Mouse (Mus musculus) bone marrow macrophage, adult 2 months (primary cell): ENCODE results near the gene Fxr2. TPM values are rescaled to one million over a fixed set of nuclear protein-coding genes. Genes with fewer than 3 reads are reported as not detected.

Source experiments
- H3K27ac ChIP-seq: 2 replicates; pipeline ENCODE4 v1.5.1; 2012; ENCODE audit warnings: low read depth, low read length; ENCODE audit not compliant: insufficient read depth
- H3K4me1 ChIP-seq: 2 replicates; pipeline ENCODE4 v1.6.1; 2012; ENCODE audit warnings: low read length; ENCODE audit not compliant: control insufficient read depth, insufficient read depth
- H3K4me3 ChIP-seq: 2 replicates; pipeline ENCODE4 v1.5.1; 2012; ENCODE audit warnings: mild to moderate bottlenecking, low read length, moderate library complexity; ENCODE audit not compliant: insufficient read depth
- CTCF ChIP-seq: IDR thresholded peaks from 2 replicates; pipeline ENCODE4 v1.5.1; 2012; ENCODE audit warnings: low read depth, mild to moderate bottlenecking, low read length, moderate library complexity
- POLR2A ChIP-seq: IDR thresholded peaks from 2 replicates; pipeline ENCODE4 v1.6.1; 2012; ENCODE audit warnings: mild to moderate bottlenecking, low read depth, low read length, borderline replicate concordance
- polyA plus RNA-seq: library from polyadenylated mRNA; stranded (reverse); fragments of >200 nt; gene quantifications from 2 replicates; pipeline ENCODE4 v1.2.4, GENCODE M21; 2012; ENCODE audit not compliant: missing spikeins, insufficient read depth, insufficient read length

Gene Fxr2
- polyA plus RNA-seq, 1 experiment = 54.1 TPM

DNA sequence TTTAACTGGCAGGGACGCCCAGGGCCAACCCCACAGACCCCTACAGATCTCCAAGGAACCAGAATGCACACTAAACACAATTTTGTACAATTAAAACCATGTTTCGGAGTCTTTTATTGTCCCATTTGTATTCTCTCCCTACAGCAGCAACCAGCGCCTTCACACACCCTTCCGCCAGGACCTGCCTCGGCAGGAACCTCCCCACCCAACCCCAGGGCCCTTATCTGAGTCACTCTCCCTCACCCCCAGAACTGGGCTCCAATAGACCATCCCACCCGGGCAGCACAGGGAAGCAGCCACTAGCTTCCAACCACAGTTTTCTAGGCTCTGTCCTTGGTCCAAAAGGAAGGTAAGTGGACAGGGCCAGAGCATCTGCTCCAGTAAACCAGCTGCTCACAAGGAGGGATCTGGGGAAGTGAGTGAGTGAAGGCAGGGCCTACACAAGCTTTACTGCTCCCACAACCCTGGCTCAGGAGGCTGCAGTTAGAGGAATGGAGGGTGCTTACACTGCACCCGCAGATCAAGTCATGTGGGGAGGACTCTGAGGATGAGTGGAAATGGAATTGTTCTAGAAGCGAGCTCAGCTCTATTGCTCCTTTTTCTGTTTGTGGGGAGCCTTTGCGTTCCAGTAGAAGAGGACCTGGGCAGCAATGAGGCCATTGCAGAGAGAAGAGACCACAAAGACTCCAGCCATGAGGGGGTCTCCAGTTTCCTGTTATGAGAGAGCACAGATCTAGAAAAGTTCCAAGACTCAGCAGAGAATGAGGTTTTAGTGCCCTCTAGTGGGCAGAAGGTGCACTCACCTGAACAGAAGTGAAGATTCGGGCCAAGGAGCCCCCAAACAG is 24.0 kb downstream of the Fxr2 start:
- H3K4me1 ChIP-seq = peaks cover 12% of the 10 kb centered on the region

GRCm38 (mm10) chr11:69657462-69657881 is 24.7 kb downstream of the Fxr2 start:
- H3K4me1 ChIP-seq = peaks cover 12% of the 10 kb centered on the region
- TF ChIP-seq POLR2A (no peak), CTCF (no peak)
- H3K27ac ChIP-seq = no peak overlapping the region
- H3K4me3 ChIP-seq = no peak overlapping the region

More for the DNA sequence above, 24.0 kb downstream of the Fxr2 start:
- TF ChIP-seq CTCF = peak; percentile 73
- no peak for TF ChIP-seq POLR2A
- H3K27ac ChIP-seq = no peak overlapping the region
- H3K4me3 ChIP-seq = no peak overlapping the region

- TF ChIP-seq CTCF (no peak), POLR2A (no peak)
- Histone ChIP-seq H3K27ac (peak overlapping the region; percentile 96), H3K4me1 (peaks cover 9% of the 10 kb centered on the region), H3K4me3 (peak overlapping the region; percentile 90)
Observed at GRCm38 (mm10) chr11:69661221-69661881, 28.6 kb downstream of the Fxr2 start.

DNA sequence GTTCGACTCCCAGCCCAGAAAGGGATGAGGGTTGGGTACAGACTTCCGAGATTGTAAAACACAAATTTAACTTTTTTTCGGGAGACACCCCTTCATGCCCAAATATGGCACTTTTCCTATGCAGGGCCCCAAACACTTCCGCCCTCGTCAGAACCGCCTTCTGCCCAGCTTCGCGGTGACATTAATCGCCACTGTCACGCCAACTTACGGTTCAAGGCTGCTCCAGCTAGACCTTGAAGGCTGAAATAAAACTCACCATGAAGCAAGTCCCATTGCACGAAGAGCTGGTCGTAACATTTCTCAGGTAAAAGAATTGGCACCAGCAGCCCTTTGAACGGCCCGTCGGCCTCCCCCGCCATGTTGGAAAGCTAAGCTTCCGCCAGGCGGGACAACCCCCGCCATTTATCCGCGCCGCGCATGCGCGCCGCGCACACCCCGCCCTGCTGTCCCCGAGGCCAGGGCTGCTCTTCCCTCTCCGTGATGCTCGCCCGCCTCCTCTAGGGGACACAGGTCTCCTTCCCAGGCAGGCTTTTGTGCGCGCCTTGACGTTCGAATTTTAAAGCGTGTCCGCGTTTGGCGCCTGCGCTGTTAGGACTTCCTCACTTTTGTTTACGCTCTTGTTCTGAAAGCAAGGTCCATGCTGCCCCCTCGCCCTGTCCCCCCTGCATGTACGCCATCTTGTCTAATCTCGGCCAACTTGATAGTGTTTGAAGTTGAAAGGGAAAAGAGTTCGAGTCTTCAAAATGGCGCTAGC is 29.6 kb downstream of the Fxr2 start, which contains the start of gene Mpdu1:
Gene Mpdu1 (minus strand): TSS at position 430 of the 754 bp plus-strand sequence.
- H3K4me1 ChIP-seq = peaks cover 12% of the 10 kb centered on the region
- H3K4me3 ChIP-seq = peak within 1 kb of the TSS; percentile 90
- TF ChIP-seq POLR2A (no peak; the same call in 1 of the 2 replicates), CTCF (no peak)
- peak within 1 kb of the TSS; percentile 96 for H3K27ac ChIP-seq

DNA sequence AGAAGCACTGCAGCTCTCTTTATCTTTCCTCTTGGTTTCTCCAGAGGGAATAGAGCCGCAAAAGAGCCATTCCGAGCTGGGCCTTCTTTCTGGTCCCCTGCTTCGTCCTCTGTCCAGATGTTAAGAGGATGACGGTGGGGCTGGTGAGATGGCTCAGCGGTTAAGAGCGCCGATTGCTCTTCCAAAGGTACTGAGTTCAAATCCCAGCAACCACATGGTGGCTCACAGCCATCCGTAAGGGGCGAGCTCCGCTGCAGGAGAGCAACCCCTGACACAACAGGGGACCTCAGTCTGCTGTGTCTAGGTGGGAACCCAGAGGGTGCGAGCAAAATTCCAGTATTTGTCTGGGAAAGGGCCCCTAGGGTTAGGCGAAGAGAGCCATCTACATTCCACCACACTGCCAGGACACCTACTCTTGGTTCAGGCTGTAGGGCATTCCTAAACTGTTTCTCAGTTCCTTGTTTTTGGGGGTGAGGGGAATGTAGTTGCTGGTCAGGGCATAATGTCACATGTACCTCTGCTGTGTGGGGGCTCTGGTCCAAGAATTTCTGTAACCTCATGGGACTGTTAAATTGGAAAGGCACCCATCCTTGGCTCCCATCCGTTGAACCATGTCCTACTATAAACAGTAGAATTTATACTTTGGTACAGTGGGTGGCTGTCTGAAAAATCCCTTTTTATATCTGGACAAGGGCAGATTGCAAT is 30.3 kb downstream of the Fxr2 start:
- Histone ChIP-seq H3K4me3 (peak overlapping the region; percentile 90), H3K4me1 (peaks cover 16% of the 10 kb centered on the region)

DNA sequence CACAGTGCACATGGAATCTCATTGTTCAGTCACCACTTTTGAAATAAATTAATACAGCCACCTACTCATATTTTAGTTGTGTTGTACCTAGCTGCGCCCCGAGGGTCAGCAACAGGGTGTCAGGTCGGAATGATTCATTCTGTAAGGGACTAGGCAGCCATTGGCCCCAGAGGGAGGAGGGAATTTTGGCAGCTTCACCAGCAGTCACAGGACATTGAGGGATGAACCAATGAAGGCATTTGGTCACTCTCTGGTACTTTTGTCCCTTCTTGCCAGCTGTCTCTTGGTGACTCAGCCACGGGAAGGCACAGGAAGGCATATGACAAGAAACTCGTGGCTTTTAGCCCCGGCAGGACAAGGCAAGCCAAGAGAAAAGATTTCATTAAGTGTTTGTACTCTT is 31.0 kb downstream of the Fxr2 start:
- Histone ChIP-seq H3K27ac (peak overlapping the region; percentile 96), H3K4me3 (peak overlapping the region; percentile 90), H3K4me1 (peaks cover 20% of the 10 kb centered on the region)
- TF ChIP-seq CTCF (no peak), POLR2A (no peak)

More for the DNA sequence above, 30.3 kb downstream of the Fxr2 start:
- no peak for TF ChIP-seq CTCF
- TF ChIP-seq POLR2A = no peak
- H3K27ac ChIP-seq = peak overlapping the region; percentile 96

DNA sequence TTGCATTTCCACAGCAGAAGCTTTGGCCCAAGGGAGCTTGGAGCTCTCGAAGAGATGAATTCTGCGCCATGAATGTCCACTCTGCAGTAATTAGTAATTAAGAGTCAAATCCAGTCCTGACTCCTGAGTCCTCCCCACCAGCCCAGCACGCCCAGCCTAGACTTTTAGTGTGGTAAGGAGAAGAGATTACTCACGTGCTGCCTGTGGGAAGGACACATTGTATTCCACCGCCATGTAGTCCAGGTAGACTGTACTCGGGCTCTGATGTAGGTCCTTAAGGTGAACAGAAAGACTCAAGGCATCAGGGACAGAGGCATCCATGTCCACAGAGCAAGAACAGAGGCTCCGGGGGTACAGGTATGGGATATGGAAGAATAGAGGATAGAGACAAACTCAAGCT is 32.1 kb downstream of the Fxr2 start:
- TF ChIP-seq CTCF (peak; percentile 16; the same call in 1 of the 2 replicates), POLR2A (no peak)

DNA sequence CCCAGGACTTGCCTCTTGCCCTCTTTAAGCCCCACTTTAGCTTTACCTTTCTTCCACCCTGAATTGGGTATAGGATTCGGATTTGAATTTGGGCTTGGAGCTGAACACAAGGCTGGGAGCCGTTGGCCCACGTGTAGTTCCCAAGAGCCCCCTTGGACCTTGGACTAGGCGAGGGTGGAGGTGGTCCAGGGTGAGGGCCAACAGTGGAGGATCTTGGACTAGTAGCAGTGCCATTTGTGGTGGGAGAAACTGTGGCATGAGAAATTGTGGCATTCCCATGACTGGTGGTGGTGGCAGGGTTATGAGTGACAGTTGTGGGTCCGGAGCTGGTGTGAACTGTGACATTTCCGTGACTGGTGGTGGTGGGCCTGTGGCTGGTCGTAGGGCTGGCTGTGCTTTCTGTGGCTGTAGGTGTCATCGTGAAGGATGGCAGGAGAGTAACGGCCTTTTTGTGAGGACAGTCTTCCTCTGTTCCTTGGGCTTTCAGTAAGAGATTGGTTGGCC is 32.7 kb downstream of the Fxr2 start:
- H3K4me1 ChIP-seq = peaks cover 20% of the 10 kb centered on the region

More for the DNA sequence above, 32.1 kb downstream of the Fxr2 start:
- peak overlapping the region; percentile 96 for H3K27ac ChIP-seq
- H3K4me3 ChIP-seq = peak overlapping the region; percentile 90
- peaks cover 20% of the 10 kb centered on the region for H3K4me1 ChIP-seq

More for the DNA sequence above, 32.7 kb downstream of the Fxr2 start:
- Histone ChIP-seq H3K27ac (peak overlapping the region; percentile 96), H3K4me3 (peak overlapping the region; percentile 90)
- no peak for TF ChIP-seq POLR2A
- no peak for TF ChIP-seq CTCF
